Mouse (Mus musculus) activated CD4-positive, CD25-positive, alpha-beta regulatory T cell, adult 9 weeks (primary cell): Measurements from ENCODE around the gene Lbhd2. TPM values are rescaled to one million over a fixed set of nuclear protein-coding genes. Genes with fewer than 3 reads are reported as not detected.

Source experiments
- polyA plus RNA-seq: library from polyadenylated mRNA; unstranded; fragments of 100-300 nt; shearing (Covaris generic); gene quantifications from one replicate; pipeline ENCODE4 v1.2.1, GENCODE M21; 2017

Gene Lbhd2
- polyA plus RNA-seq, result not detected

GRCm38 (mm10) chr12:111406622-111407021 lies at the start of gene Lbhd2:
TSS of gene Lbhd2 (plus strand) at chr12:111406809.

GRCm38 (mm10) chr12:111377376-111377973 lies 29.1 kb upstream of the Lbhd2 start, which contains the start of gene Cdc42bpb:
TSS of gene Cdc42bpb (minus strand) at chr12:111377718.

GRCm38 (mm10) chr12:111416921-111417779 lies 10.5 kb downstream of the Lbhd2 start, which contains the start of gene Exoc3l4:
TSS of gene Exoc3l4 (plus strand) at chr12:111417017.

GRCm38 (mm10) chr12:111442309-111443010 lies 35.9 kb downstream of the Lbhd2 start, which contains the start of gene Tnfaip2:
TSS of gene Tnfaip2 (plus strand) at chr12:111442469.

Other genes starting within 250 kb of the Lbhd2 start
- 26.0 TPM for gene Traf3, start 240.4 kb upstream of the Lbhd2 start, polyA plus RNA-seq
- gene 4930595D18Rik, start 222.3 kb upstream of the Lbhd2 start, polyA plus RNA-seq, result 1.3 TPM
- 0.35 TPM for gene Amn, start 135.7 kb upstream of the Lbhd2 start, polyA plus RNA-seq
- gene Cdc42bpb, start 29.1 kb upstream of the Lbhd2 start, polyA plus RNA-seq, result 0.26 TPM
- gene Exoc3l4, start 10.2 kb downstream of the Lbhd2 start, polyA plus RNA-seq, result not detected
- not detected for gene Tnfaip2, start 35.7 kb downstream of the Lbhd2 start, polyA plus RNA-seq
- gene Gm266, start 79.0 kb downstream of the Lbhd2 start, polyA plus RNA-seq, result not detected
- gene Eif5, start 131.2 kb downstream of the Lbhd2 start, polyA plus RNA-seq, result 159 TPM
- gene Mark3, start 167.7 kb downstream of the Lbhd2 start, polyA plus RNA-seq, result 13.5 TPM